Mouse (Mus musculus): ENCODE results near the gene Olfr736.

- TF ChIP-seq POLR2AphosphoS5 (IDR thresholded peaks at IDR 0.05; ENCODE audit: insufficient replicate concordance, low read depth, low read length) = no peak
- TF ChIP-seq CTCF (IDR thresholded peaks at IDR 0.05; ENCODE audit: low read depth, low read length) = no peak
- TF ChIP-seq GATA1 (IDR thresholded peaks at IDR 0.05; ENCODE audit: borderline replicate concordance, low read length) = no peak
Measured at GRCm38 (mm10) chr14:50418326-50418725, 37.4 kb downstream of the Olfr736 start, which contains the start of gene Olfr739.
